Mouse (Mus musculus): ENCODE measurements at regions not wholly inside any gene's neighbourhood (a gene's known extent, or its start where the extent isn't known, plus 50 kb on each side); places are given as distances from the start of the nearest gene placed in this dataset.
"Not testable (repeated sequence)": the region's sequence is repeated elsewhere in the genome, so short reads cannot be mapped to it uniquely, and the experiment has no call there.

GRCm38 (mm10) chr2:146724924-146725555 lies 130.6 kb upstream of the Kiz start:
- no peak for DNase-seq

- DNase-seq, result no peak
Observed at GRCm38 (mm10) chr2:146728693-146729092, 127.0 kb upstream of the Kiz start.

- peak; percentile 23 to 49 for DNase-seq
Observed at GRCm38 (mm10) chr2:146731081-146731480, 124.6 kb upstream of the Kiz start.

GRCm38 (mm10) chr2:146732891-146733290 lies 122.8 kb upstream of the Kiz start:
- DNase-seq, result not testable (repeated sequence)

GRCm38 (mm10) chr2:146744396-146744795 lies 111.3 kb upstream of the Kiz start:
- DNase-seq, result no peak

GRCm38 (mm10) chr2:146745012-146745682 lies 110.5 kb upstream of the Kiz start:
- DNase-seq, result no peak

- DNase-seq, result peak; percentile 70 to 72
Observed at GRCm38 (mm10) chr2:146745683-146746047, 110.0 kb upstream of the Kiz start.

GRCm38 (mm10) chr2:146753988-146754387 lies 101.7 kb upstream of the Kiz start:
- no peak for DNase-seq

- DNase-seq, result no peak
Observed at GRCm38 (mm10) chr2:146763522-146764144, 92.0 kb upstream of the Kiz start.

GRCm38 (mm10) chr2:146764313-146765255 lies 91.1 kb upstream of the Kiz start:
- DNase-seq, result peak; percentile 16 to 42

- no peak for DNase-seq
Observed at GRCm38 (mm10) chr2:146774876-146775275, 80.8 kb upstream of the Kiz start.

GRCm38 (mm10) chr2:146787132-146787810 lies 68.4 kb upstream of the Kiz start:
- peak; percentile 33 to 50 for DNase-seq

GRCm38 (mm10) chr2:146787811-146788455 lies 67.7 kb upstream of the Kiz start:
- DNase-seq, result peak; percentile 19 to 29

- no peak for DNase-seq
Observed at GRCm38 (mm10) chr2:146792844-146793420, 62.7 kb upstream of the Kiz start.

- no peak for DNase-seq
Observed at GRCm38 (mm10) chr2:146802973-146803372, 52.7 kb upstream of the Kiz start.
